Mouse (Mus musculus) retina, adult 2 months (tissue): Measurements from ENCODE around the gene Nr5a2.
"Not testable (repeated sequence)": the region's sequence is repeated elsewhere in the genome, so short reads cannot be mapped to it uniquely, and the experiment has no call there.

Source experiments
- DNase-seq: peaks from one replicate; pipeline ENCODE4 v3.0.0-alpha.2; 2012; ENCODE audit warnings: low read depth, low spot score

The Nr5a2 gene

DNA sequence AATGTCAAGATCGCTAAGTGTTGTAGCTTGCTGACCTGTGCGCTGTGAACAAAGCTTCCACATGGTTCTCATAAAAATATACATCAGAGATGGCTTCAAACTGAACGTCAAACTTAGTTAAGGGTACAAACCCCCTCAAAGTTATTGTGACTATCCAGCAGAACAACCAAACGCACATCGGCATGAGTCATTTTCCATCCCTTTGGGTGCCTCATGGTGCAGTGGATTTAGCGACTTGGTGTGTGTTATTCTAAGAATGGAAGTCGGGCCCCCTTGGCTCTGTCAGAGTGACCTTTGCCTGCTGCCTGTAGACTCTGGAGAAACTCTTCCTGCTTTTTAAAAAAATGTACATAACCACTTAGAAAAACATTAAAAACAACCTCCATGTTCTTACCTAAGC lies 119.7 kb downstream of the Nr5a2 start:
- no peak for DNase-seq

DNA sequence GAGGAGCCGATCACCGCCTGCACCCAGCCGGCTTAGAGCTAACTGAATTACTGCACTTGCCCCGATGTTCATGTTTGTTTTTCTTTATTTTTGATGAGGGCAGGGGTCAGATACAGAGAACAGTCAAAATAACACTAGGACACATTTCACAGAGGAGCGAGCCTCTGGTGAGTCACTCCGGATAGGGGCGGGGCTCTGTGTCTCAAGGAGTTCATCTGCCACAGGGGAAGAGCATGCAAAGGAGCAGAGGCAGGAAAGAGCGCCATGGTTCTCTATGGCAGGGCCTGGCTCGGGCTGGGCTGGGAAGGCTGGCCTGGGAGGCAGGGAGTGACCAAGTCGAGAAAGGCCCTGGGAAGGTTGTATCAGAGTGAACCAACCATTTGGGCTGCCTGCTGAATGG lies 121.0 kb downstream of the Nr5a2 start:
- no peak for DNase-seq

DNA sequence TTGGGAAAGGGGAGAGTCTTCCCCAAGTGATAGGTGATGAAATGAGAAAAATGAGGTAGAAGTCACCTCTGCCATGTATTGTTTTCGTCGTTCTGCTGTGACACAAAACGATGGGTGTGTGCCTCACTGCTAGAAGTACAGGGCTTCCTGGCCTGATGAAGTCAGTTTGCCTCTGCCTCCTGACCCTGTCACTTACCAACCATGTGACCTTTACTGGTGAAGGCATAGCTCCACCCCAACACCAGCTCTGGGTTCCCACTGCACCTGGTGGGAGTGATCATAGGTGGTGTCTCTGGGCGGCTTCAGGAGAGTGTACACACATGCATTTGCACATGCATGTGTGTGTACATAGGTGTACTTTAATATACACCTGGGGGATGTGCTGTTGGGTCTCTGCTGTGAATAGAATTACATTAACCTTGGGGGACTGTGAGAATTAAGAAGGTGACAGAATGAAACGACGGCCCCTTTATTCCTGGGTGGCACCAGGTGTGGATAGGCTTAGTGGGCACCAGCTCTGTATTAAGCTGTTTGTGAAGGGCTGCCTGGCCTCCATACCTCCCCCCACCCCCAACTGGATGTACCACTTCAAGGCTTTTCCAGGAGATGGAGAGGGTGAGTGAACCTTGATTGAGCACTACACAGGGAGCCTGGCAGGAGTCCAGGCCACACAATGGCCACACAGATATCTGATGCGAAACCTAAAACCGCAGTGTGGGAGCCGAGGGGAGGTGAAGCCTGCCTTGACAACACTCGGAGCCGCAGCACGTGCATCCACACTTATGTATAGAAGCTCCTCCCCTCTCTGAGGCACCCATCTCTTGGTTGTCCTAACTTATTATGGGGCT lies 127.7 kb downstream of the Nr5a2 start:
- DNase-seq: no peak

DNA sequence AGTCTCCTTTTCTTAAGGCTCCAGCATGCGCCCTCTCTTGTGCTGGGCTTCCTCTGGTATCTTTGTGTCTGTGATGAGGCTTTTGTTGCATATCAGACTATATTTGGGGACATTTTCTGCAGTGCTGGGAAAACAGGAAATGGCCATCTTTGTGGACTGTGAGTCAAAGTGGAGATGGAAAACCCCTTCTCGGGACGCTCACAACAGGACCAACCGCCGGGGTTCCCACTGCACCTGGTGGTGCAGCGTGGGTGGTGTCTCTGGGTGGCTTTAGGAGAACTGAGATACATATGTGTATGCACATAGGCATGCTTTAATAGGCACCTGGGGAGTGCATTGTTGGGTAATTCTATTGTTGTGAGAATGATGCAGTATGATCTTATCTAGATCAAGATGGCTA lies 129.3 kb downstream of the Nr5a2 start:
- DNase-seq: no peak

DNA sequence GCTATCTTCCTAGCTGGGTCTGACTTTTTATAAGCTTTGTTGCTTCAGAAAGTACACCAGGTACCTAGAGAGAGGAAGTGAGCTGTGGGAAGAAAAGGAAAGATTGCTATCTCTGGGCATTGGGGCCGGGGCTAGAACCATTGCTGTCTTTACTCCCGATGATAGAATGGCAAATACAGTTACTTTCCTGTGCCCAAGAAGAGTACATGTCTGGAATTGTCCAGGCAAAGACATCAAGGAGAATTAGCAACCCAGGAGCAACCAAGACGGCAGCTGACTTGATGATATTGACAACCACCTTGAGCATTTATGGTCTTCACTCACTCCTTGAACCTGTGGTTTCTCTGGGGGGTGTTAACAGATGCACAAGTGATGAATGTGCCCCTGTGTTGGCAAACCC lies 130.3 kb downstream of the Nr5a2 start:
- DNase-seq: no peak

DNA sequence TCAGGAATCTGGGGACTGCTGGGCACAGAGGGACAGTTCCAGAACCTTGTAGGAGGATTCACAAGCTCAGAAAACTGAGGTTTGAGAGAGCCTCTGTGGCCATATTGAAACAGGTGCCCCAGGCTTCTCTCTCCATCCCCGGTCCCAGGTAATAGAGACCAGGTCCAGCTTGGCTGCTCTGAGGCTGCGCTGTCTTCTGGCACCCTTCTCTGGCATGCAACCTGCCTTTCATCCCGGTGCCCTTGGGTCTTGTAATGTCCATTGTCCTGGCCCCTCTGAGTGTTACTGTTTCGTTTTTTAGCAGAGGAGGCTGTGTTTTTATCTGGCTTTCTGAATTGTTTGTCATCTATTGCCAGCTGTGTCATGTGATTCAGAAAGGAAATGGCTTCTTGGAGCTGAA lies 136.4 kb downstream of the Nr5a2 start:
- no peak for DNase-seq

DNA sequence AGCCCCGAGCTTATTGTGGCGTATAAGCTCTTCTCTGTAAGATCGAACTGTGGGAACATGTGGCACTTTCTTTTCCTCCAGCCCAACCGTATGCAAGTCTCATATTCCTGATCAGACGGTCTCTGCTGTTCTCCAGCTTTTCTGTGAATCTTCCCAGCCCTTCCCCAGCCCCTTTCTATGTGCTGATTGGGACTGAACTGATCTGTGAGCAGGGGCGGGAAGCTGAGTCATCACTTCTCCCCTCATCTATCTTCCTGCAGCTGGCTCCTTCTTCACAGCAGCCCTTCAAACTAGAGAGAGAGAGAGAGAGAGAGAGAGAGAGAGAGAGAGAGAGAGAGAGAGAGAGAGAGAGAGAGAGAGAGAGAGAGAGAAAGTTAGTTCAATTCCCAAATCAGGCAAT lies 159.6 kb downstream of the Nr5a2 start:
- DNase-seq: no peak

DNA sequence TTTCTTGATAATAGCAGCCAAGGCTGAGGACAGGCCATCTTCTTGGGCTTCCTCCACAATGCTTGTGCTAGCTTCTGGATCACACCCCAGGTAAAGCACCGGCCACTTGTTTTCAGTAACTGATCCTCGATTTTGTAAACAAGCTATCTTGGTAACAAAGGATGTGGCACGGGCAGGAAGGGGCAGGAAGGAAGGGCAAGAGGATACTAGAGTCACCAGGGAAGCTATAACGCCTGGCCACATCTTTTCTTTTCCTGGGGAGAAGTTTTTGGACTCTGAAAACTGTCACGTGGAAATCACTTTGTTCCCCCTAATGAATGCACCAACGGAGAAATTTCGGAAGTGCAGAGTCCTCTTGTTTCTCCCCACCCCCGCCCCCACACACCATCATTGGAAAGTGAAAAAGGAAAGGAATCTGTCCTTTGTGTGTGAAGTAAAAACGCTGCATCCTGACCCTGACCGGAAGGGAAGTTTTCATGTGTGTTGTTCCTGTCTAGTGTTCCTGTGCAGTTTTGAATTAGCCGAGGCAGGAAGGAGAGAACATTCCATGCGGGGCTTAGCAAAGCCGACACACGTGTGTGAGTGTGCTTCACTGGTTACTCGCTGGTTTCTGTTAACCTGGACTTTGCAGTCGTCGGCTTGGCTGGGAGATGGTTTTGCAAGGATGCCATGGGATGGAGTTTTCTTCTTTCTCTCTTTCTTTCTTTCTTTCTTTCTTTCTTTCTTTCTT lies 163.7 kb downstream of the Nr5a2 start:
- DNase-seq: no peak

DNA sequence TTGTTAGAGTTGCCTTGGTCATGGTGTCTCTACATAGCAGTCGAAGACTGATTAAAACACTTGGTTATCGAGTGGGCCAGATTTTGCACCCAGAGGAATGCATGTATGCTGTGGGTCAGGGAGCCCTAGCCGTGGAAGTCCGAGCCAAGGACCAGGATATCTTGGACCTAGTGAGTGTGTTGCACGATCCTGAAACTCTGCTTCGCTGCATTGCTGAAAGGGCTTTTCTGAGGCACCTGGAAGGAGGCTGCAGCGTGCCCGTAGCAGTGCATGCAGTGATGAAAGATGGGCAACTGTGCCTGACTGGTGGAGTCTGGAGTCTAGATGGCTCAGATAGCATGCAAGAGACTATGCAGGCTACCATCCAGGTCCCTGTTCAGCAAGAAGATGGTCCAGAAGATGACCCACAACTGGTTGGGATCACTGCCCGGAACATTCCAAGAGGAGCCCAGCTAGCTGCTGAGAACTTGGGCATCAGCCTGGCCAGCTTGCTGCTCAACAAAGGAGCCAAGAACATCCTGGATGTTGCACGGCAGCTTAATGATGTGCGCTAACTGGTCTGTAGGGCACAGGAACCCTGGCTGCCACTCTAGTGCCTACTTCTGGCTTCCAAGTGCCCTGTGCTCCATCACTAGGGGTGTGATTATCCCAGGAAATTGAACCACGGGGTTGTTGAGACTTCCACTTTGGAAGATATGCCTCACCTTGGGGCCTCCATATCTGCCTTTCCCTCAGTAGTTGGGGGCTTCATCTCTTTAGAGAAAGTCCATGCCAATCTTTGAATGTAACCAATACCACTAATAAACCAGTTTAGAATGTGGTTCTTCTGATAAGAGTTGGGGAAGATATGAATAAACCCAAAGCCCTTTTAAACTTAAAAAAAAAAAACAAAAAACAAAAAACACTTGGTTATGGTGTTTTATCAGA lies 167.0 kb downstream of the Nr5a2 start:
- not testable (repeated sequence) for DNase-seq
